Mouse (Mus musculus) urinary bladder, postnatal 4 days (tissue): ENCODE results near the gene Dis3l.

ENCODE experiments used
- DNase-seq, 2 experiments: peaks; one replicate each; pipeline ENCODE4 v3.0.0; 2021 to 2022; ENCODE audit warnings: low spot score in 2 of 2

The Dis3l gene

DNA sequence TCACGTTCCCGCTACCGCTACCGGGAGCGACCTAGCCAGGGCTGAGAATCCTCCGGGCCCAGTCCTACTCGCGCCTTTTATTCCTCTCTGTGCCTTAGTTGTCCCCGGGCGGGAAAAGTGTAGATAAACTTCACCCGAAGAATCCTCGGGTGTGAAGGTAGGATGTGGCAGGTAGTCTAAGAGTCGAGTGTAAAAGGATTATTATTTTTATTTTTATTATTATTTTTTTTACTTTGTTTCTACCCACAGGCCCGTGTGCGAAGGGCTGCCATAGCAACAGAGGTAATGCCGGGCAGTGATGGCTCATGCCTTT, at the start of gene Dis3l:
TSS of gene Dis3l (minus strand) at position 35 of the 313 bp plus-strand sequence.
- DNase-seq, result no peak

GRCm38 (mm10) chr9:64389576-64390292, 48.6 kb upstream of the Dis3l start:
- no peak for DNase-seq

GRCm38 (mm10) chr9:64386466-64387211, 45.6 kb upstream of the Dis3l start:
- DNase-seq, result no peak

DNA sequence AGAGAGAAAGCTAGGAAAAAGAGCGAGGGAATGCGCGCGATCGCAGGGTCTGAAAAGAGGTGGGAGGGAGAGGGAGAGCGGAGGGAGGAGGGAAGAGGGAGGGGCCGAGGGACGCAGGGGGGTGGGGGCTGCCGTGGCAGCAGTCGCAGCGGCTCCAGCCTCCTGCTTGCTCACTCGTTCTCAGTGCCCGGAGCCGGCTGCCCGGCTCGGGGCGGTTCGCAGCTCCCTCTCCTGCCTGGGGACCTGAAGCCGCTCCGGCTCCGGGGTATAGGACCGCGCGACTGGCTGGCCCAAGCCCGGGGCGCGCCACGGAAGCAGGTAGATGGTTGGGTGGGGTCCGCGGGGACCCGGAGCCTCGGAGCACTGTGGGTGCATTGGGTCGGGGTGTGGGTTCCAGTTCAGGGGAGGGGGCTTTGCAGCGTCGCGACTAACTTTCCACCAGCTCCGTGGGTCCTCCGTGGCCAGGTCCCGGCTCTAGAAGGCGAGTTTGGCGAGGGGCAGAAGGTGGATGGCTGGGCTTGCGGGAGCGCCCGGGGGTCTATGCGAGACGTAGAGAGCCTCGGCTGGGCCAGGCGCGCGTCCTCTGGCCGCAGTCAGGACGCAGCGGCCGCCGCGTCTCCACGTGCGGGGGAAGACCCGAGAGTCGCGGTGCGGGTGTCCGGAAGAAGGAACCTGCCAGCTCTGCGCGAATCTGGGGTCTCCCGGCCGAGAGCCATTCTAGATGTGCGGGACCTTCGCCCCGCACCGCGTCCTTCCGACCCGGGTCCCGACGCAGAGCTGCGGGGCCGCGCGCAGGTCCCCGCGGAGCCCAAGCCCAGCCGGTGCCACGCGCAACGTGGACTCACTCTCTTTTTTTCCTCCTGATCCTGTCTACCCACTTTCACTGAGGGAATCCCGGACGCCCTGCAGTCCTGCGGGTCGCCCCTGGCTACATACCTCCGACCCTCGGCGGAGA, 44.7 kb upstream of the Dis3l start, which contains the start of gene Megf11:
TSS of gene Megf11 (plus strand) at position 116 of the 955 bp plus-strand sequence.
- no peak for DNase-seq

GRCm38 (mm10) chr9:64383021-64383788, 42.1 kb upstream of the Dis3l start:
- DNase-seq, result no peak

DNA sequence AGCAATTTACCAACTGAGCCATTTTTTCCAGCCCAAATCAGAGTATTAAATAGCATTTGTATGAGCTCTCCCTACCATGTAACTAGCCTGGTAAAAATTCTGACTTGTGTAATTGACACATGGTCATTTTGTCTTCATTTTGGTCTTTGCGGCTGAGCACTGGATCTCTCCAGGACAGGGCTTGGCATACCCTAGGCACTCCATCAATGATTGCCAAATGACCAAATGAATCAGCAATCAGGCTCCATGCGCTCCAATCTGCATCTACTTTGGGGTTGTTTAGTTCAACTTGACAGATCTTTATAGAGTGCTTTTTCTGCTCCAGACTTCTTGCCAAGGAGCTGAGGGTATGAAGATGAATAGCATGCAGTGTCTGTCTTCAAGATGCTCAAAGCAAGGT, 35.3 kb upstream of the Dis3l start:
- no peak for DNase-seq

DNA sequence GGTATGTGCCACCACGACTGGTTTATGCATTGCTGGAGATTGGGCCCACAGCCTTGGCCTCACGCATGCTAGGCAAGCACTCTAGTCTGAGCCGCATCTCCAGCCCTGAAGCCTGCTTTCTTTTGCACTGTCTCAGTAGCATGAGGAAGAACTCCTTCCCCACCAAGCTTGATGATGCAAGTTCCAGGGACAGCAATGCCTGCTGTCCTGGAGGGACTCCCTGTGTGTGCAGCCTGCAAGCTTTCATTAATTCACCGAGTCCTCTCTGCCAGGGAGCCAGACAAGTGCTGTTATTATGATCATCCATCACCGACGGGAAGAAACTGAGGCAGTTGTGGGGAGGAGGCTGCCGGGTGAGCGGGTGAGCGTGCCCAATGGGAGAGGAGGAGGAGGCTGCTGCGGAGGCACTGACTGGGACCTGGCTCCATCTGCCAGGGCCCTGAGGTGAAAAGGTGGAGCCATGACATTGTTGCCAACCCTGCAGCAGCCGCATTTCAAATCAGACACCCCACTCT, 30.3 kb upstream of the Dis3l start:
- no peak for DNase-seq

DNA sequence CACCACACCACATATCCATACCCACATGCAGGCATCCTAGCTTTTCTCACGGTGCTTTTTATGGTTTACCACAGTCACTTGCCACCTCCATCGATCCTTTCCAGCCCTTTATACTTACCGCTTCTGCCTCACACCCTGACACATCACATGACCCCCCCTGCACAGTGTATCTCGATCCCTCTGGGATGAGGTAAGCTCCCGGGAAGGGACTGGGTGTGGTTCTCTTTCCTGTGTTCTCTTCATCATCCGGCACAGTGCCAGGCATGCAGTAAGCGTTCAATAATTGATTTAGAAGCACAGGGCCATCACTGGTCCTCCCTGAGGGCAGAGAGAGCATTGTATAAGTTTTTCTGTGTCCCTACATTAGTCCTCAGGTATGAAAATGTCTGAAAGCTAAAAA, 28.8 kb upstream of the Dis3l start:
- DNase-seq, result no peak

DNA sequence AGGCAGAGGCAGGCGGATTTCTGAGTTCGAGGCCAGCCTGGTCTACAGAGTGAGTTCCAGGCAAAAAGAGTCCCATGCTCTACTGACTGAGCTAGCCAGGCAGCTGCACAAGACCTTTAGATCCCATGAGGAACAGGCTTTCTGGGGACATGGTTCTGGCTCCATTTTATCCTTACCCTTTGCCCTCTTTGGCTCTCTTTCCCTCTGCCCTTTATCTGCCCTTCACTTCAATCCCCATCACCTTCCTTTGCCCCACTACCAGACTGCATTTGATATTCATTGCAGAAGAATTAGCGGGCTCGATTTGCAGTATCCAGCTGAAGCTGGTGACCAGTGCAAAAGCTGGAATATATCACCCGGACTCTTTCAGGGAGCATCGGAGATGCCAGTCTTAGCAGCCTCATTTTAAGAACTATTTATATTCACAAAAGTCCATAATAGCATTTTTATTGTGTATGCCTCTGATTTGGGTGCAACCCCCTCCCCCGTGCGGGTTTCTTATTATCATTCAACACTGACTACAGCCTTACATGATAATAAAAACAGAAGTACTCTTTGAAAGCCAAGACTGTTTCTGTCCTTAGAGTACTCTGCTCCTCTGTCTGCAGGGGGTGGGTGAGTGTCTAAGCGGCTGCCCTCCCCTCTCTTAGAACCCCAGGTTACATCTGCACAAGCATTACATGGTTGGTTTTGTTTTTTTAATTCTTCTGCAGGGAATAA, 20.3 kb upstream of the Dis3l start:
- no peak for DNase-seq

DNA sequence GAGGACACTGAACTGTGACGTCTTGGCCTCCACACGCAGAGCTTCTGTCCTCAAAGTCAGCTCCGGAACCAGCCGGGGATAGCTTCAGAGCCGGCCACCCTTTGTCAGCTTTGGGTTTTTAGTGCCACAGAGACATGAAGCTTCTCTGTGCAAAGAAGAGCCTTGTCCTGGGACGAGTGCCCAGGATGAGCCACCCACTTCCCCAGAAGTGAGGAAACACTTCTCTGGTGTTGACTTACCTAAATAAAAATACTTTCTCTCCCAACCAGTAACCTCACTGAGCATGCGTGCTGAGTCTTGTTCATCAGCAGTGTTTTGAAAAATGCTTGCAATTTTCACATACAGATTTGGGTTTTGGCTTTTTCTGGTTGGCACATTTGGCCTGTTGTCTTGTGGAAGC, 14.5 kb upstream of the Dis3l start:
- DNase-seq, result no peak

DNA sequence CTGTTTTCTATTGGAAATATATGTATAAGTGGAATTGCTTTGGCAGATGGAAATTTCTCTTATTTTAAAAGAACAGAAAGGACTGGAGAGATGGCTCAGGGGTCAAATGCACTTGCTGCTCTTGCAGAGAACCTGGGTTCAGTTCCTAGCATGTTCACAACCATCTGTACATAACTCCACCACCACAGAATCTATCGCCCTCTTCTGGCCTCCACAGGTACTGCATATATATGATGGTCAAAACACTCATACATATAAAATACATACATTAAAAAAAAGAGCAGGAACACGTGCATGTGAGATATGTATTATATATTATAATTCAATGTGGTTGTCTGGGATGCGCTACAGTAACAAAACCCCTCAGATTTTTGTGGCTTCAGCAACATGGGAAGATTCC, 10.1 kb upstream of the Dis3l start:
- DNase-seq, result no peak

DNA sequence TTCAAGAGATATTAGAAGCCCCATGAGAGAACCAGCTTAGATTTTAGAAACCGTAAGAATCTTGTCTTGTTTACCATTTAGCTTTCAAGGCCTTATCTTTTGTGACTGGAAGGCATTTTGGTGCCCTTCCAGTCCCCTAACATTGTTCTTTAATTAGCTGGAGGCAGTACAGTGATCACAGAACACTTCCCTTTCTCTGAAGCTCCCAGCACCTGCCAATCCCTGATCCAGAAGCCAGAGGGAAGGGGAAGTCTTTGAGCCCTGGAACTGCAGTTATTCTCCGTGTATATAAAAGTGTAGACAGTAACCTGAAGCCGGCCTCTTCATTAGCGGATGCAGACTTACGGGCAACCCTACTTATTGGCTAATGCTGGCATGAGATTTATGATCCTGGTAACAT, 8.4 kb upstream of the Dis3l start:
- no peak for DNase-seq

- no peak for DNase-seq
Observed at GRCm38 (mm10) chr9:64347377-64347776, 6.3 kb upstream of the Dis3l start.

DNA sequence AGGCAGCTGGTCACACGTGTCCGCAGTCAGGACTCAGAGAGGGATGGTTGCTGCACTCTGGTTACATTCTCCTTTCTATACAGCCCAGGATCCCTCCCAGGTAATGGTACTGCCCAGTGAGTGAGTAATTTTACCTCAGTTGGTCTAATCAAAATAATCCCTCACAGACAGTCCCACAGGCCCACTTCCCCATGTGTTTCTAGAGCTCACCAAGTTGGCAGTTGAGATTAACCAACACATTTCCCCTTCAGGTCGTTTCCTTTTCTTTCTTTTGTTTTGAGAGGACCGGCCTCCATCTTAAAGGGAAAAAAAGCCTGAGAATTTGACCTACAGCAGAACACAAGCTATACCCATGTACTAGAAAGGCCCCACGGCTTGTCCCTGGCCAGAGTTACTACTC, 4.8 kb upstream of the Dis3l start:
- DNase-seq, result no peak

GRCm38 (mm10) chr9:64343656-64344055, 2.6 kb upstream of the Dis3l start:
- no peak for DNase-seq

- DNase-seq, result no peak
Observed at GRCm38 (mm10) chr9:64341671-64342070, 583 bp upstream of the Dis3l start.

DNA sequence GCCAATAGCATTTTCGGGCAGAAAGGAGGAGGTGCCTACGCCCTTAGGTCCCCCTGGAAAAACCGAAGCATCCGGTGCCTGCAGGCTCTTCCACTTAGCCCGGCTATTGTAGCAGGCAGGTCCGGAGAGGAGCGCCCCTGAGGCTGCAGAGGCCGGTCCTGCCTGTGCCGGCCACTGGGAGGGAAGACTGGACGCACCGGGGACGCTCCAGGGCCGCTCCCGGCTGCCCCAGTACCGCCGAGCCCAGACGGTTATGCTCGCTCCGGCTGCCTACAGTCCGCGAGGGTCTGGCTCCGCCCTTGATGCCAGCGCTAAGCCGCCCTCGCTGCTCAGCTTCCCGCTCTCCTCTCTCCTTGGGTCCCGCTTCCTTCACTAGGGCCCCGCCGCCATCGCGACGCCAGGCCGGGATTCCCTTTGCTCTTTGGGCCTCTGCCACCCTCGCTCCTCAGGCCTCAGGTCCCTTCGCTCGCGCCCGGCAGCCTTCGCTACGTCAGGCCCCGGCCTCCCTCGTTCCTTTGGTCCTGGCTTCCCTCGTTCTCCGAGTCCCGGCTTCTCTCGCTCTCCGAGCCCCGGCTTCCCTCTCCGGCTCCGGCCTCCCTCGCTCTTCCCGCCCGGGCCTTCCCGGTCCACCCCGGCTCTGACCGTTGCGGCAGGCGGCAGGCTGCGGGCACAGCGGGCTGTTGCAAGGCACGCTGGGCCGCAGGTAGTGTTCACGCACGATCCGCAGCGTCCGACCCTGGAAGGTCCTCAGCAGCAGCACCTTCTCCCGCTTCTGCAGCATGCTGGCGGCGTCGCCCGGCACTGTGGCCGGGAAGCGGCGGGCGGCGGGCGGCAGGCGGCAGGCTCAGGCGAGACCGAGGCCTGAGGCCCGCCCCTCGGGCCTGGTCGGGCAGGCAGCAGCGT, 486 bp downstream of the Dis3l start:
- DNase-seq, result peak; percentile 74 to 76

- DNase-seq, result no peak
Observed at GRCm38 (mm10) chr9:64339361-64339760, 1.7 kb downstream of the Dis3l start.

GRCm38 (mm10) chr9:64335825-64336224, 5.3 kb downstream of the Dis3l start:
- DNase-seq, result no peak

DNA sequence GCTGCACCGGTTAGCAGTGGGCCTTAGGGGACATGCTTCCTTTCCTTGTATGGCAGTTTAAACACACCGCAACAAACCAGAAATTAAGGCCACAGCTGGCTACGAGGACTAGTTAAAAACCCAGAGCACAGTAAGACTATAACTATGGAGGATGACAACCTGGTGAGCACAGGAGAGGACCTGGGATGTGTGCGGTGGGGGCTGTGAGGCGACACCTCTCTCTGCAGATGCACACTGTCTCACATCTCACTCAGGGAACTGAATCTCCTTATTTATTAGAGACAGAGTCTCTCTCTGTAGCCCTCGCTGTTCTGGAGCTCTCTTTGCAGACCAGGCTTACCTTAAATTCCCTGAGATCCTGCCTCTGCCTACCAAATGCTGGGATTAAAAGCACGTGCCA, 17.1 kb downstream of the Dis3l start:
- DNase-seq, result no peak
